Mouse (Mus musculus): ENCODE measurements at regions not wholly inside any gene's neighbourhood (a gene's known extent, or its start where the extent isn't known, plus 50 kb on each side); places are given as distances from the start of the nearest gene placed in this dataset.

DNA sequence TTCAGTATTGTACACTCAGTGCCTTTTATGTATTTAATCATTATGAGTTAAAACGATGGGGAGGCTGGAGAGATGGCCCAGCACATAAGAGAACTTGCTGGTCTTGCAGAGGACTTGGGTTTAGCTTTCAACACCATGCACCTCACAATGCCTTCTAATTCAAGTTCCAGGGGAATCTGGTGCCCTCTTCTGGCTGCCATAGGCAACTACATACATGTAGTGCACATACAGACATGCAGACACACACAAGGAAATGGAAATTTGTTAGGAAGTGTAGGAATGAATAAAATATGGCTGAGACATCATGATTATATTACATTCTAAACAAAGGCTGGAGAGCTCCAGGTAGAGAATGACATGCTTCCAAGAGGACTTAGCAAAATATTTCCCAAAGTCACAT is 251.4 kb downstream of the Hivep2 start:
- CTCF ChIA-PET = no interaction called here

DNA sequence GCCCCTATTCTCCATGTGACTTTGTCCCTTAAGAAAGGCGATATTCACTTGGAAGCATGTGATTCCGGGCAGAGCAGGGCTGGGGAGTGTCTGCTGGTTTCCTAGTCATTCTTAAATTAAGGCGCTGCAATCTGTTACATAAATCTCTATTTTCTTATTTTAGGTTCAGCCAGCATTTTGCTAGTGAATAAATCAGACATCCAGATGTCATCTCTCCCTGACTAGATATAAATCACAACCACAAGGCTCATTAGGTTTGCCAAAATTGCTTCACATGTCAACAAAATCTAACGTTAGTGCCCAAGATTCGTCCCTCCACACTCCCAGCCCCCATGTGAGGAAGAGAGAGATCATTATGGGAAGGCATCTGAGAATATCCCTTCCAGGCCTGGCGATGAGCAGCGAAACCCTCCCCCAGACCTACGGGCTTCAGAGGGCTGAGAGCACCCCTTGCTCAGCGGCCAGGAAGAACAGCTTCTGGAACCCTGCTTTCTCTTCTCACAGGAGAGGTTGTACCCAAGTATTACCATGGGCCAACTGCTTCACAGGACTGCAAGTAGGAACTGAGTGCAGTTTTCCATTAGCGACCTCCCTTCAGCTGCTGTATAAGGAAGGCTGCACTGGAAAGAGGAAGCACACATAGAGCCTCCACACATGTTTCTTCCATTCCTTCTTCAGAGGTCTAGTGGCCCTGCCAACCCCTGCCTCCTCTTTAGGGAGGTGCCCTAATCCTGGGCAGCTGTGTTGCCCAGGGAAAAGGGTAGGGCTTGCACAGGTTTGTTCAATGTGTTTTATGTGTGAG is 250.5 kb downstream of the Hivep2 start:
- CTCF ChIA-PET = no interaction called here

DNA sequence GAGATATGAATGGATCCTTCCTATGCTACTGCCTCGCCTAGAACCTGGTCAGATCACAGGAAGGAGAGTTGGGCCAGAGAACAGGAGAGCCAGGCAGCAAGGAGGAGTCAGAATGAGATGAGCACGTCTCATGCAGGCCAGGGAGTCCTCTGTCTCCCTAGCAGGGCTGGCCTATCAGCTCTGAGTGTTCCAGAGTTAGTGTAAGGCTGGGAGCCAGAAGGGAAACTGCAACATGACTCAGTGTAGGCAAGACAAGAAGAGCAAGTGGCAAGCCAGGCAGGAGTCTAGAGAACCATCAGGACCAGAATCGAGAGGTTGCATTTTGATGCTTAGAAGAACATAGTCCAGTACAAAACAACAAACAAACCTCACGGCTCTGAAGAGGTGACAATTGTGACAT is 249.6 kb downstream of the Hivep2 start:
- CTCF ChIA-PET = no interaction called here

DNA sequence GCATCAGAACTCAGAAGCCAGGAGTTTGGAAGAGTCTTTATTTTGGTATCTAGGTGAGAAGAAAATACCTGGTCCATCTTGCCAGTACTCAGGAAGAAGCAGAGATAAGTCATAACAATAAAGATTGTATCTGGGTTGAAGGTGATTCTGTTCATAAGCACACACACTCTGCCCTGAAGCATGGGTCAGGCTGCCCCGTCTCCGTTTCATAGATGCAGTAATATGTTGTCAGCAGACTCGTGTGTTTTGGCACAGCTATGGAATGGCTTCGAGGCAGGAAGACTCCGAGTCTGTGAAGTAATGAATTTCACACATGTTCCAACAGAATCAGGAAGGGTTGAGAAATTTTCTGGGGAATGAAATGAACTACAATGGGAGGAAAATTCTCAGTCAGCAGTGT is 247.7 kb downstream of the Hivep2 start:
- CTCF ChIA-PET = interaction anchor here (0.6 to 0.7 kb wide), 3 partner anchors 71 to 343 kb away, joined by 4 to 6 read pairs (median 5); no protein-coding TSS in a partner anchor

DNA sequence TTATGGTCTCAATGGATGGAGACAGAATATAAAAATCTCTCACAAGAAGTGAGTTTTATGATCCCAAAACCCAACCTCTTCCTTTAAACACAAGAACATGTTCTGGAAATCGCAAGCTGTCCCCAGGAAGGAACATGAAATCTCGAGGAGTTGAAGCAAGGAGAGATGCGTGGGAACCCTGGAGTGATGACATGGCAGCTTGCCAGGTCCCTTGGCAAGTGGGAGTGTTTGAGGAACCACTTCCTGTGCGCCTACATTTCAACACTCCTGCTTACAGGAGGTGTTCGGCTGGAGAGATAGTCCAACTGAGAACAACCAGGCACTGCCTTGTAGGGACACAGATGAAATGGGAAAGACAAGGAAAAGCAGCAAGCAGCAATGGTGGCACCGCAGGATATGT is 246.1 kb downstream of the Hivep2 start:
- CTCF ChIA-PET = no interaction called here

DNA sequence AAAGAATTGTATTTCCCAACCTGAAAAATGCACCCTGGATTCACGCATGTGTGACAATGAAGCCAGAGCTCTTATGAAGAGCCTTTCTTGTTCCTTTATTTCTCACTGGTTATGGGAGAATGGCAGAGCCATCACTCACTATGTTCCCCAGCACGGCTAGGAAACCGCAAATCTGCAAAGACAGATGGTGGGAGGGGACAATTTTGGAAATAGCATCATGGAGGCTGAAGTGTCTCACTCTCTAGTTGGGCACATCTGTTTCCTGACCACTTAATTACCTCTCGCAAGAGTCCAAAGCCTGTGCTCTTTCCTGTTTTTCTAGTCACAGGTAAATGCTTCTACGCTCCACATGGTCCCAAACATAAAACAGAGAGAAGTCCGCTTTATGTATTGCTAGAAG is 245.6 kb downstream of the Hivep2 start:
- CTCF ChIA-PET = no interaction called here

DNA sequence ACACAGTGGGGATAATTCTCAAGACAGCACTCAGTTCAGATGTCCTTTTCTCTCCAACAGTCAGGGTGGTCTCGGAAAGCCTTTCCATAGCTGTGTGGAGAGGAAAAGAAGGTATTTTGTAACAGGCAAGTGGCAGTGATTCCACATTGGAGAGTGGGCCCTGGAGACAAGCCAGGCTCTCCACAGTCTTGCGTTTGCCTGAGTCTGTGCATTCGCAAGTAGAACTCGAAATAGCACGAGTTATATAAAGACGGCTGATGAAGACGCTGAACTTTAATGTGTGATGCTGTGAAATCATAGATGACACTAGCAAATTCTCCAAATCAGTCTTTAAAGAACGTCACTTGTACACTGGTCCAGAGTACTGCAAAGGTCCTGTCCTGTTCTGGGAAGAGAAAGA is 244.6 kb downstream of the Hivep2 start:
- CTCF ChIA-PET = no interaction called here

DNA sequence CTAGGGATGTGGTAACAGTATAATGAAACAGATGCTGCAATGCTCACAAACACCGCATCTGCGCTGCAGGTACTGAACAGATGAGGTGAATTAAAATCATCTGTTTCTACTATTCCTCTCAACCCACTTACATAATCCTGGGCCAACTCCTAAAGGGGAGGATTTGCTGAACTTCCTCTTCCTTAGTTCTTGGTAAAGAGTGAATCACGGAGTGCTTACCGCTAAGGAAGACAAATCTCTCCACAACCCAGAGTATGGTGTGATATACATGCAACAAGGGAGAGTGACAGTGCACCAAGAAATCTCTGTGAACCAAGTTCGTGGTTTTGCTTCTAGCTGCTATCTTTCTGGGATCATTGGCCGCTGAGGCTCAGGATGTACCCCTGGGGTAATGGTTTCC is 244.2 kb downstream of the Hivep2 start:
- CTCF ChIA-PET = interaction anchor here (0.5 kb wide), 1 partner anchor 124 kb away, joined by 5 read pairs; no protein-coding TSS in a partner anchor

DNA sequence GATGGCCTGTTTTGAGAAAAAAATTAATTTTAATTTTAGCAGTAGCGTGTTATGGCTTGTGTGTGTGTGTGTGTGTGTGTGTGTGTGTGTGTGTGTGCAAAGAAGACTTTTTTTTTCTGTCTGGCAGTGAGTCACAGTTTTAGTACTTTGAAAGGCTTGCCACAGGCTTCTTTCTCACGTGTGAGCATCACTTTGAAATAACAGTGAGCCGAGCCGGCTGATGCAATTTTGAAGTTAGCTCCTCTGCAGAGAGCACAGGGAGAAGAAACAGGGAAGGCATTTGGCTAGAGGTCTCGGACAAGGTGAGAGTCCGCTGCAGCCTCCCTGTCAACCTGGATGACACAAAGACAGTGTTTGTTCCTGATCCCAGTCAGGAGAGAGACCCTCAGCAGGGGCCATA is 242.3 kb downstream of the Hivep2 start:
- CTCF ChIA-PET = no interaction called here

DNA sequence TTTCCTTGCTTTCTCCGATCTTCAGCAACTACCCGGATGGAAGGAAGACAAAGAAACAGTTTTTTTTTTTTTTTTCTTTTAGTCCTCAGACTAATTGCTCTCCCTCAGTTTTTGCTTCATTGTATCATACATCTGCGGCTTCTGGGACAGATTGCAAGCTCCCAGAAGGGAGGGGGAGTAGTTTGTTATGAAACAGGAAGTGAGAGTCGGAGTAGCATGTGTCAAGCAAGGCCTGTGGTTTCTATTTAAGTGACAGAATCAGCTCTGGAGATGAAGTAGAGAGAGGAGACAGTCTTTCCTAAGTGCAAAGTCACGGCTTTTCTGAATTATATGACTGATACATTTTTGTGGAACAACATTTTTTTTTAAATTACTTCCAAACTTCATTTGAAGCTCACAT is 241.7 kb downstream of the Hivep2 start:
- CTCF ChIA-PET = interaction anchor here (0.7 kb wide), 2 partner anchors 27 to 153 kb away, joined by 5 to 6 read pairs; no protein-coding TSS in a partner anchor

DNA sequence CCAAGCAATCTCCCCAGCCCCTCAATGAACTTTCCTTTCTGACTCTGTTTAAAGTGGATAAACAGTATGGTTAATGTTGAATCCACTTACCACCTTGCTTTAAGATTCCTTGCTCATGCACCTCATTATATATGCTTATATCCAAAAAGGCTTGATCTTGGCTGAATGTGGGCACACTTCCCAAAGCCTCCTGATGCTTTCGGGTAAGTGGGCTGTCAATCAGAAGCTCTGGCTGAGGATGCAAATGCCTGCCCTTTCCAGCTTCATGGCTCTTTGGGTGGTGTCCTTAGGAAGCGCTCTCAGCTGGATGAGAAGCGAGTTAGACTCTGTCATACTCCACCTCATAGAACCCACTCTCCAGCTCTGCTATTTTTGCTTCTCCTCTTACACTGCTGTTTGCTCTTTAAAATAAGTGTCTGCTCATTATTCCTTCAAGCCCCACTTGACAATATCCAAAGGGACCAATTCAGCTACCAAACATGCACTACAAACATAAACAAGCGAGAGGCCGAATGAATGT is 241.2 kb downstream of the Hivep2 start:
- CTCF ChIA-PET = interaction anchor here (0.7 kb wide), 2 partner anchors 28 to 152 kb away, joined by 5 to 6 read pairs; no protein-coding TSS in a partner anchor

Data from spleen, embryonic (tissue).